Mouse (Mus musculus) liver, embryonic 12.5 days (tissue): ENCODE data around the gene Casp7. TPM values are rescaled to one million over a fixed set of nuclear protein-coding genes. Genes with fewer than 3 reads are reported as not detected.

Source experiments
- ATAC-seq: fragments of 200-750 bp; cut with Nextera tagmentation; 2 replicates; pipeline ENCODE4 v1.8.0; 2017; ENCODE audit warnings: moderate number of reproducible peaks, mild to moderate bottlenecking, moderate library complexity
- H3K27ac ChIP-seq: fragments of 300-500 bp; sonication (generic); 2 replicates; pipeline ENCODE4 v1.5.1; 2016; ENCODE audit warnings: mild to moderate bottlenecking
- H3K27me3 ChIP-seq: fragments of 300-500 bp; sonication (generic); replicated peaks from 2 replicates; pipeline ENCODE4 v1.6.1; 2016; ENCODE audit warnings: mild to moderate bottlenecking, moderate library complexity
- H3K36me3 ChIP-seq: fragments of 300-500 bp; sonication (generic); 2 replicates; pipeline ENCODE4 v1.6.1; 2016; ENCODE audit warnings: mild to moderate bottlenecking, moderate library complexity
- H3K4me1 ChIP-seq: fragments of 300-500 bp; sonication (generic); 2 replicates; pipeline ENCODE4 v1.6.1; 2016
- H3K4me2 ChIP-seq: fragments of 300-500 bp; sonication (generic); 2 replicates; pipeline ENCODE4 v1.6.1; 2016; ENCODE audit warnings: mild to moderate bottlenecking, moderate library complexity
- H3K4me3 ChIP-seq: fragments of 300-500 bp; sonication (generic); 2 replicates; pipeline ENCODE4 v1.5.1; 2016; ENCODE audit warnings: mild to moderate bottlenecking, moderate library complexity
- H3K9ac ChIP-seq: fragments of 300-500 bp; sonication (generic); 2 replicates; pipeline ENCODE4 v1.6.1; 2016; ENCODE audit warnings: mild to moderate bottlenecking, moderate library complexity
- H3K9me3 ChIP-seq: fragments of 300-500 bp; sonication (generic); replicated peaks from 2 replicates; pipeline ENCODE4 v1.6.1; 2016; ENCODE audit warnings: mild to moderate bottlenecking, moderate library complexity
- WGBS: fragments of 180-500 bp; shearing (Covaris S2); methylation state at CpG from one replicate; pipeline ENCODE4 v1.1.7; 2016; ENCODE audit not compliant: insufficient replicate concordance; 5-methylcytosine and 5-hydroxymethylcytosine counted together
- polyA plus RNA-seq: library from polyadenylated mRNA; unstranded; fragments of >200 nt; fragmentation: Nextera tagmentation; extraction: Ambion mirVana; gene quantifications from 2 replicates; pipeline ENCODE4 v1.2.1, GENCODE M21; 2016

Gene Casp7
- polyA plus RNA-seq, 1 experiment from 2014 or later = 17.6 TPM

DNA sequence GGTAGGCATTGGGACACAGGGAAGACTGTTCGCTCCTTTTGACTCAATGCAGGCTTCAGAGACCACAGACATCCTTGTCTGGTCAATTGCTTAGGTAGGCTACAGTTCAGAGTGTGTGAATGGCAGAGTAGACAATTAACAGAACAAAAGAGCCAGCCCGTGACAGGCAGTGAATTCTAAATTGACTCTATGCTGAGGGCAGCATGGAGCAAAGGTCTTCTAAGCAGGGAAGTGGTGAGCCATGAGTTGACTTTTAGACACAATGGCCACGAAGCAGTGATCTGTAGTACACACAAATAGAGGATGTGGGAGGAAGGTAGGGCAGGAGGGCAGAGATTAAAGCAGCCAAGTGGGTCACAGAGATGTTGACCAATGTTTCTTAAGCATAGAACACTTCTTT, 80.9 kb downstream of the Casp7 start:
- Histone ChIP-seq H3K4me1 (peaks cover 26% of the 10 kb centered on the region), H3K9me3 (no peaks in the 10 kb centered on the region), H3K4me3 (no peak overlapping the region), H3K36me3 (no peaks in the 10 kb centered on the region), H3K27me3 (0 out of 2 replicates have a peak, but pooled peaks cover 5% of the 10 kb centered on the region), H3K4me2 (no peak overlapping the region), H3K9ac (no peak overlapping the region), H3K27ac (no peak overlapping the region)
- ATAC-seq = no peak
- 44% methylated on average over 3 of the region's 3 CpGs for WGBS

DNA sequence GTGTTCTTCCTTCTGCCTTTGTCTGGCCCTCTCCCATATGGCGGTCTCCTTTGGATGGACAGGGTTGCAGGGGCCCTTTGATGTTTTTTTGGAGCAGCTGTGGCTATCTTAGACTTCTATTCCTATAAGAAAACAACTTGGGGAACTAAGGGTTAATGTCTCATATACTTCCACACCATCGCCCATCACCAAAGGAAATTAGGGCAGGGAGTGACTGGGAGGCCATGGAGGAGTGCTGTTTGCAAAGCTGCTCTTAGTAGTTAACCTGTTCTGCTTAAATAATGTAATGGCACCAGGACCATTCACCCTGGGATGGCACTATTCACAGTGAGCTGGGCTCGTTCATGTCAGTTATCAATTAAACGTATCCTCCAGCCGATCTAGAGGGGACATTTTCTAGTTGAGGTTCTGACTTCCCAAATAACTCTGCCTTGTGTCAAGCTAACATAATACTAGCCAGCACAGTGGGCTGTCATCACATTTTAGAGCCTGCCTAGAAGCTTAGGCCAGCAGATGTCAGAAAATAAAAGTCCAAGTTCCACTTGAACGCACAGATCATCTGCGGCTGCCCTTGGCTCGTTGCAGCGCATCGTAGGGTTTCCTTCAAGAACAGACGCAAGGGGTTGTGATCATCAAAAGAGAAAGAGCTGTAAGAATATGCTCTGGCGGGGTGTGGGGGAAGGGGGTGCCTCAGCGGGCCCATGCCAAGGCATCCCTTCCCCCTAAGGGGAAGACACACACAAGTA, 87.9 kb downstream of the Casp7 start:
- Histone ChIP-seq H3K4me3 (no peak overlapping the region), H3K4me1 (peaks cover 10% of the 10 kb centered on the region; the same call in 1 of the 2 replicates), H3K4me2 (no peak overlapping the region), H3K27me3 (no peaks in the 10 kb centered on the region), H3K9me3 (no peaks in the 10 kb centered on the region), H3K36me3 (no peaks in the 10 kb centered on the region), H3K27ac (no peak overlapping the region), H3K9ac (no peak overlapping the region)
- no peak for ATAC-seq
- 79% methylated on average over 13 of the region's 13 CpGs for WGBS

DNA sequence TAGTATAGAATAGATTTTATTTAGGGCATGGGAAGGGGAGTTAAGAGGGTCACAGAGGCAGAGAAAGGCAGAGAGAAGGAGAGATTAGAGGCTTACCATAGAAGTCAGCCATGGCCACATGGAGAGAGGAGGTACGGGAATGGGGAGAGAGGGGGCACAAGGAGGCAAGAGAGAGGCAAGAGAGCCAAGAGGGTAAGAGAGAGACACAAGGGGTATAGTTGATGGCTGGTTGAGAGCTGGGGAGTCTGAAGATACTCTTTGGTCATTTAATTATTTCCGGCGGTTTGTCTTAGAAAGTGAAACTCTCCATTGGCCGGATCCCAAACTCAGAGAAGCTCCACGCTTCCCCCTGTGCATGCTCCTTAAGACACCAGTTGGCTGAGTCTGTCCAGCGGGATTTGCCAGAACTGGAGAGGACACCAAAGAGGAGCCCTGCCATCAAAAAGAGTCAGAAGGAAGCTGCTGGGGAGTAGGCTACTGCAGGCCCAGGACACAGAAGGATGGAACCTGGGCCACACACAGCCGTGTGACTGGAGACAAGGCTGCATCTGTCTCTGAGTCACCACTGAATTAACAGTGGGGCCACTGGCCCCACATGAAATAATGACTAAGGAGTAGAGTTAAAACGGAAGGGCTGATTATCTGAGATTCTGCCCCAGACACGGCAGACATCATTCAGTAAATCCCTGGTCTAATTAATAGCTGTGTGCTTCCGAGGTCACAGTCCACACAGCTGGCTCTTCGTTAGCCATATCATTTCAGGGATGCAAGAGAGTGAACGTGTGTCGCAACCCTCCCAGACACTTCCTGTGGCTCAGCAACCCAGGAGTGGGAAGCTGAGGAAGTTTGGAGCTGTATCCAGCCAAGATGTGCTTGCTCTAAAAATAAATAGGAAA, 88.7 kb downstream of the Casp7 start:
- no peak overlapping the region for H3K4me2 ChIP-seq
- ATAC-seq = no peak

DNA sequence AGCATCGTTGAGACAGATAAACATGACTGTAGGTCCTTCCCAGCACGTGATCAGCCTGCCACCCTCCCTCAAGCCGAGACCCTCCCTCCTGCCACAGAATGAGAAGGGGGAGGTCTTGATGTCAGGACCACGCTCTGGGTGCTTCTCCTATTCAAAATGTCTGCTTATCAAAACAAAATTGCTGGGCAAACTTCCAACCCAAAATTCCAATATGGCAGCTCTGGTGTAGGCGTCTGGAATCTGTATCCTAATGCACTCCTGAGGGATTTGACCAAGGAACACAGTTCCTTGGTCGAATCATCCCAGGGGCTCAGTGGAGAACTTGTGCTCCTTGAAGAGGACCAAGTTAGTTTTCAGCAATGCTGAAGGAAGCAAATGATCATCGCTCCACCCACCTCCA, 90.0 kb downstream of the Casp7 start:
- H3K4me3 ChIP-seq = no peak overlapping the region
- no peaks in the 10 kb centered on the region for H3K27me3 ChIP-seq
- WGBS = 69% methylated on average over 7 of the region's 7 CpGs
- no peak for ATAC-seq
- H3K4me2 ChIP-seq = no peak overlapping the region
- no peaks in the 10 kb centered on the region for H3K36me3 ChIP-seq
- no peaks in the 10 kb centered on the region for H3K9me3 ChIP-seq
- H3K4me1 ChIP-seq = peaks cover 10% of the 10 kb centered on the region; the same call in 1 of the 2 replicates
- no peak overlapping the region for H3K27ac ChIP-seq
- no peak overlapping the region for H3K9ac ChIP-seq

More for the DNA sequence above, 88.7 kb downstream of the Casp7 start:
- H3K9ac ChIP-seq = no peak overlapping the region
- H3K4me3 ChIP-seq = no peak overlapping the region
- no peaks in the 10 kb centered on the region for H3K36me3 ChIP-seq
- H3K27ac ChIP-seq = no peak overlapping the region
- H3K9me3 ChIP-seq = no peaks in the 10 kb centered on the region
- WGBS = 52% methylated on average over 13 of the region's 13 CpGs
- no peaks in the 10 kb centered on the region for H3K27me3 ChIP-seq
- peaks cover 10% of the 10 kb centered on the region; the same call in 1 of the 2 replicates for H3K4me1 ChIP-seq

DNA sequence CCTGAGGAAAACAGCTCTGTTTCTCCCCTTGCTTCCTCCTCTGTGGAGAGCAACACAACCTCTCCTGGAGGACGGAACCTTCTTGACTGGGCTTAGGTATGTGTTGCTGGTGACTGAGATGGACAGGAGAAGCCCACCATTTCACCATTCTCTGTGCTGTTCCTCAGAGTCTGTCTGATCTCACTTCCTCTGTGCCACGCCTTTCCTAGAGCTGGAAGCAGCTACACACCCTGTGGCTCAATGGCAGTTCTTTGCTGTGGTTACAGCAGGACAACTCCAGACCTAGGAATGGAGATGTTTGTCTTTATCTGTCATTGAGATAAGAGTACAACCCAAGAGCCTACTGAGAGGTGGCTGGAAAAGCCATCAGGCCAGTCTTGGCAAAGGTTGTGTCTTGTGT, 90.4 kb downstream of the Casp7 start:
- Histone ChIP-seq H3K9me3 (no peaks in the 10 kb centered on the region), H3K4me1 (peaks cover 10% of the 10 kb centered on the region; the same call in 1 of the 2 replicates), H3K4me3 (no peak overlapping the region), H3K4me2 (no peak overlapping the region), H3K36me3 (no peaks in the 10 kb centered on the region), H3K9ac (no peak overlapping the region), H3K27me3 (no peaks in the 10 kb centered on the region), H3K27ac (no peak overlapping the region)
- WGBS = 60% methylated on average over 2 of the region's 2 CpGs
- no peak for ATAC-seq

DNA sequence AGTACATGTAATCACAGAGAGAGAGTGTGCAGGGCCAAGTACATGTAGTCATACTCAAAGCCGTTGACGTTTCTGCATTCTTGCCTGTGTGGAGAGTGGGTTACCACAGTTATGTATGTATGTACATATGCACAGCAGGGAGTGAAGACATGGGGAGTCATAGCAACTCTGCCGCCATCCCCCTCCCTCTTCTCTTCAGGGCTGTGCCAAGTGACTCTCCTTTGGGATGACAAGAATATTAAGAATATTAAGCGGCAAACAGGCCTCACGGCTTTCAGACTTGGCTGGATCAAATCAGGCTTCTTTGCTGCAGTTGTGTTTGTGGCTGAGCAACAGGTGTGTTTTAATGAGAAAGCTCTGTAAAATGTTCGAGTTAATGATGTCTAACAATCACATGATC, 92.7 kb downstream of the Casp7 start:
- H3K9ac ChIP-seq = no peak overlapping the region
- no peaks in the 10 kb centered on the region for H3K9me3 ChIP-seq
- peaks cover 10% of the 10 kb centered on the region; the same call in 1 of the 2 replicates for H3K4me1 ChIP-seq
- H3K4me2 ChIP-seq = no peak overlapping the region
- 72% methylated on average over 6 of the region's 6 CpGs for WGBS
- H3K27ac ChIP-seq = no peak overlapping the region
- no peak overlapping the region for H3K4me3 ChIP-seq
- ATAC-seq = no peak
- H3K36me3 ChIP-seq = no peaks in the 10 kb centered on the region
- H3K27me3 ChIP-seq = no peaks in the 10 kb centered on the region

Other genes starting within 250 kb of the Casp7 start
- 40.8 and 42.9 TPM in 2 replicates for gene Habp2, start 110.0 kb upstream of the Casp7 start, polyA plus RNA-seq
- 0.10 and 0.13 TPM in 2 replicates for gene Nrap, start 7.1 kb upstream of the Casp7 start, polyA plus RNA-seq
- gene Plekhs1, start 64.5 kb downstream of the Casp7 start, polyA plus RNA-seq = not detected in 2 replicates
- 18.9 and 19.3 TPM in 2 replicates for gene Dclre1a, start 151.1 kb downstream of the Casp7 start, polyA plus RNA-seq
- 11.1 and 12.0 TPM in 2 replicates for gene Nhlrc2, start 151.1 kb downstream of the Casp7 start, polyA plus RNA-seq